In genomic region chr5:136091927-136092326, GRCm38 (mm10) we compare ENCODE assay signal across 24 mouse cellular contexts. TPM values are rescaled to one million over a fixed set of nuclear protein-coding genes. Genes with fewer than 3 reads are reported as not detected.
DNase-seq lines count a peak whose midpoint lies in the region; ATAC-seq and TF ChIP-seq lines count a peak whose summit lies in the region.
"Had no signal": no experiment of that assay in that cellular context is flagged by ENCODE, and none has a peak within 500 bp of the region (broad histone marks: within the 10 kb centered on the region; RNA-seq: fewer than 3 reads in every experiment).

No protein-coding gene starts in this region.

- no peak overlapping the region for H3K4me3 ChIP-seq in myocyte
- H3K4me3 ChIP-seq in lung, postnatal 0 days (ENCODE audit: low read depth, low read length): no peak overlapping the region
- H3K4me3 ChIP-seq: embryonic facial prominence, embryonic 15.5 days; erythroblast, embryonic 14.5 days; forebrain, embryonic 15.5 days; heart, embryonic 10.5 days; hindbrain, embryonic 13.5 days had no signal

- ATAC-seq in lung, postnatal 0 days: no peak
- ATAC-seq: forebrain, embryonic 15.5 days; hindbrain, postnatal 0 days had no signal

- no peak overlapping the region for H3ac ChIP-seq in myocyte (ENCODE audit: control insufficient read depth, insufficient read length)

- TF ChIP-seq EP300 in lung, postnatal 0 days (IDR thresholded peaks at IDR 0.05): no peak

- no peak for TF ChIP-seq CTCF in lung, postnatal 0 days (IDR thresholded peaks at IDR 0.05)

- TF ChIP-seq POLR2A in myocyte (IDR thresholded peaks at IDR 0.05; ENCODE audit: insufficient read length, low read depth): no peak

- no peaks in the 10 kb centered on the region for H3K27me3 ChIP-seq in myocyte (ENCODE audit: control insufficient read depth, insufficient read depth, insufficient read length)
- H3K27me3 ChIP-seq in lung, postnatal 0 days (replicated peaks; ENCODE audit: insufficient read depth, low read length): no peaks in the 10 kb centered on the region
- H3K27me3 ChIP-seq: embryonic facial prominence, embryonic 15.5 days; forebrain, embryonic 15.5 days had no signal

- 52% methylated on average over 5 of the region's 5 CpGs for WGBS in lung, postnatal 0 days

- H3K9ac ChIP-seq in lung, postnatal 0 days (replicated peaks; ENCODE audit: low read depth): no peak overlapping the region
- H3K9ac ChIP-seq: embryonic facial prominence, embryonic 15.5 days; forebrain, embryonic 15.5 days; hindbrain, embryonic 13.5 days had no signal

- DNase-seq in gastrocnemius, adult 18-20 months (ENCODE audit: low spot score): peak; percentile 56
- DNase-seq in gastrocnemius, postnatal 4 days (ENCODE audit: low spot score in 2 of 2): no peak
- DNase-seq in thymus, postnatal 0 days (ENCODE audit: low spot score): peak; percentile 76
- DNase-seq in thymus, postnatal 36 days: peak; percentile 54 to 74
- no peak for DNase-seq in left cerebral cortex, postnatal 10 days (ENCODE audit: extremely low spot score in 1 of 2, low spot score in 2 of 2)
- no peak for DNase-seq in adrenal gland, postnatal 36 days
- no peak for DNase-seq in lung, postnatal 0 days (ENCODE audit: low spot score)
- DNase-seq: adrenal gland, postnatal 10 days; B cell, adult 2 months; cerebellum, adult 18-20 months; cerebellum, adult 9-11 months; embryo, embryonic 11 days; heart, adult 18-20 months; heart, postnatal 10 days; heart, postnatal 4 days had no signal

- no peaks in the 10 kb centered on the region for H3K4me1 ChIP-seq in lung, postnatal 0 days (ENCODE audit: insufficient read depth, low read depth, low read length)
- H3K4me1 ChIP-seq: embryonic facial prominence, embryonic 15.5 days; forebrain, embryonic 15.5 days had no signal

- no peak overlapping the region for H3K27ac ChIP-seq in lung, postnatal 0 days (ENCODE audit: low read length)
- H3K27ac ChIP-seq: embryonic facial prominence, embryonic 15.5 days; forebrain, embryonic 15.5 days; heart, embryonic 10.5 days; hindbrain, embryonic 13.5 days; hindbrain, postnatal 0 days had no signal

- no peaks in the 10 kb centered on the region for H3K36me3 ChIP-seq in myocyte (ENCODE audit: control insufficient read depth, insufficient read depth)
- H3K36me3 ChIP-seq in lung, postnatal 0 days (ENCODE audit: insufficient read depth, low read length): no peaks in the 10 kb centered on the region
- H3K36me3 ChIP-seq: forebrain, embryonic 15.5 days; heart, embryonic 10.5 days; hindbrain, embryonic 13.5 days had no signal

- H3K9me3 ChIP-seq in lung, postnatal 0 days (ENCODE audit: low read length): no peaks in the 10 kb centered on the region
- H3K9me3 ChIP-seq: embryonic facial prominence, embryonic 15.5 days; forebrain, embryonic 15.5 days; heart, embryonic 10.5 days; hindbrain, embryonic 13.5 days had no signal

- H3K79me2 ChIP-seq in myocyte (ENCODE audit: control insufficient read depth, insufficient read depth): no peaks in the 10 kb centered on the region

- intact Hi-C loops in left cerebral cortex, postnatal 10 days (cut with DNase I): no loop called here

- peak overlapping the region; percentile 27 for H3K4me2 ChIP-seq in myocyte (ENCODE audit: low read depth)
- no peak overlapping the region for H3K4me2 ChIP-seq in lung, postnatal 0 days (replicated peaks; ENCODE audit: low read depth, low read length)
- H3K4me2 ChIP-seq: embryonic facial prominence, embryonic 15.5 days; forebrain, embryonic 15.5 days; hindbrain, embryonic 13.5 days had no signal

TF ChIP-seq in myocyte, 11 proteins besides CTCF, POLR2A, EP300 and RAD21:
- no peak for TF ChIP-seq CEBPB (IDR thresholded peaks at IDR 0.05; ENCODE audit: insufficient read depth, poor library complexity, severe bottlenecking)
- no peak for TF ChIP-seq MAX (IDR thresholded peaks at IDR 0.05; ENCODE audit: low read depth)
- no peak for TF ChIP-seq TCF3 (IDR thresholded peaks at IDR 0.05; ENCODE audit: insufficient read length, low read depth)
- peak in 2 of 3 experiments; percentile 24 to 74 for TF ChIP-seq MYOG (IDR thresholded peaks at IDR 0.05; ENCODE audit: control insufficient read depth in 1 of 3, insufficient read depth in 1 of 3, insufficient read length in 2 of 3, low read depth in 2 of 3)
- TF ChIP-seq MYOD1 (IDR thresholded peaks at IDR 0.05; ENCODE audit: control insufficient read depth in 1 of 3, insufficient read length in 2 of 3, low read depth in 2 of 3): peak; percentile 92 to 99 (median 97)
- TF ChIP-seq SRF (IDR thresholded peaks at IDR 0.05; ENCODE audit: control insufficient read depth, insufficient read length, low read depth): no peak
- no peak for TF ChIP-seq POLR2AphosphoS2 (IDR thresholded peaks at IDR 0.05; ENCODE audit: insufficient read length, low read depth)
- no peak for TF ChIP-seq USF1 (IDR thresholded peaks at IDR 0.05; ENCODE audit: low read depth)
- no peak for TF ChIP-seq E2F4 (IDR thresholded peaks at IDR 0.05; ENCODE audit: insufficient read depth)
- no peak for TF ChIP-seq REST (IDR thresholded peaks at IDR 0.05; ENCODE audit: insufficient read depth, insufficient read length)
- peak; percentile 50 for TF ChIP-seq TCF12 (IDR thresholded peaks at IDR 0.05; ENCODE audit: insufficient read depth, poor library complexity, severe bottlenecking)

RNA-seq across cellular contexts. Expression of gene Rasa4, which starts 8.2 kb away (rescaled TPM):
- 10 to 100 TPM; 32.3 to 34.8 TPM for total RNA-seq in gastrocnemius, adult 18-20 months (2021)
- 1 to 10 TPM; 7.4 TPM for total RNA-seq in gastrocnemius, postnatal 4 days (2021)
- 26.9 TPM for polyA plus RNA-seq in myocyte (2012; fragmentation: generic; extraction: Trizol)
- polyA plus RNA-seq in thymus, postnatal 0 days (2015; fragmentation: Nextera tagmentation; extraction: Ambion mirVana): 11.2 and 13.3 TPM in 2 replicates
- 1 to 10 TPM; 6.8 to 7.9 TPM for total RNA-seq in left cerebral cortex, postnatal 10 days (2021)
- 10 to 100 TPM; 11.2 to 11.9 TPM for total RNA-seq in adrenal gland, postnatal 36 days (2021)
- polyA plus RNA-seq in lung, postnatal 0 days (2015; fragmentation: Nextera tagmentation; extraction: Ambion mirVana): 2.0 and 2.8 TPM in 2 replicates

RNA-seq across cellular contexts. Expression of gene Polr2j, which starts 24.5 kb away (rescaled TPM):
- 10 to 100 TPM; 65.1 to 72.1 TPM for total RNA-seq in gastrocnemius, adult 18-20 months (2021)
- 10 to 100 TPM; 81.3 to 86.7 TPM for total RNA-seq in gastrocnemius, postnatal 4 days (2021)
- 139 TPM for polyA plus RNA-seq in myocyte (2012; fragmentation: generic; extraction: Trizol)
- polyA plus RNA-seq in thymus, postnatal 0 days (2015; fragmentation: Nextera tagmentation; extraction: Ambion mirVana): 312 and 321 TPM in 2 replicates
- total RNA-seq in left cerebral cortex, postnatal 10 days (2021): 10 to 100 TPM; 82.2 to 91.6 TPM
- 10 to 100 TPM; 69.3 to 96.9 TPM for total RNA-seq in adrenal gland, postnatal 36 days (2021)
- 175 and 184 TPM in 2 replicates for polyA plus RNA-seq in lung, postnatal 0 days (2015; fragmentation: Nextera tagmentation; extraction: Ambion mirVana)

RNA-seq across cellular contexts. Expression of gene Upk3bl, which starts 37.6 kb away (rescaled TPM):
- not detected for total RNA-seq in gastrocnemius, adult 18-20 months (2021)
- total RNA-seq in gastrocnemius, postnatal 4 days (2021): under 1 TPM; 0.26 to 0.66 TPM
- polyA plus RNA-seq in myocyte (2012; fragmentation: generic; extraction: Trizol): not detected
- polyA plus RNA-seq in thymus, postnatal 0 days (2015; fragmentation: Nextera tagmentation; extraction: Ambion mirVana): 2.1 and 8.2 TPM in 2 replicates
- not detected for total RNA-seq in left cerebral cortex, postnatal 10 days (2021)
- total RNA-seq in adrenal gland, postnatal 36 days (2021): not detected
- 1.1 and 1.2 TPM in 2 replicates for polyA plus RNA-seq in lung, postnatal 0 days (2015; fragmentation: Nextera tagmentation; extraction: Ambion mirVana)
- total RNA-seq: gastrocnemius, adult 8-10 months; heart, adult 18-20 months; heart, postnatal 10 days; heart, postnatal 4 days; hindbrain, postnatal 0 days; MEL had no signal
- polyA plus RNA-seq: erythroblast, embryonic 14.5 days; forebrain, embryonic 15.5 days; hindbrain, embryonic 13.5 days had no signal

RNA-seq across cellular contexts. Expression of gene Lrwd1, which starts 43.9 kb away (rescaled TPM):
- total RNA-seq in gastrocnemius, adult 18-20 months (2021): 1 to 10 TPM; 4.2 to 4.4 TPM
- 10 to 100 TPM; 10.2 to 11.7 TPM for total RNA-seq in gastrocnemius, postnatal 4 days (2021)
- polyA plus RNA-seq in myocyte (2012; fragmentation: generic; extraction: Trizol): 31.7 TPM
- 66.5 and 67.6 TPM in 2 replicates for polyA plus RNA-seq in thymus, postnatal 0 days (2015; fragmentation: Nextera tagmentation; extraction: Ambion mirVana)
- 10 to 100 TPM; 11.7 to 13.2 TPM for total RNA-seq in left cerebral cortex, postnatal 10 days (2021)
- total RNA-seq in adrenal gland, postnatal 36 days (2021): 10 to 100 TPM in 1 of 2 experiments, 1 to 10 TPM in 1; 9.6 to 11.5 TPM
- polyA plus RNA-seq in lung, postnatal 0 days (2015; fragmentation: Nextera tagmentation; extraction: Ambion mirVana): 18.5 and 20.8 TPM in 2 replicates

RNA-seq across cellular contexts. Expression of gene Alkbh4, which starts 44.0 kb away (rescaled TPM):
- 1 to 10 TPM; 3.8 to 4.9 TPM for total RNA-seq in gastrocnemius, adult 18-20 months (2021)
- 1 to 10 TPM; 8.4 to 8.6 TPM for total RNA-seq in gastrocnemius, postnatal 4 days (2021)
- 6.7 TPM for polyA plus RNA-seq in myocyte (2012; fragmentation: generic; extraction: Trizol)
- polyA plus RNA-seq in thymus, postnatal 0 days (2015; fragmentation: Nextera tagmentation; extraction: Ambion mirVana): 38.0 and 38.5 TPM in 2 replicates
- 10 to 100 TPM in 1 of 2 experiments, 1 to 10 TPM in 1; 9.5 to 11.7 TPM for total RNA-seq in left cerebral cortex, postnatal 10 days (2021)
- 1 to 10 TPM; 6.8 to 7.5 TPM for total RNA-seq in adrenal gland, postnatal 36 days (2021)
- 13.5 and 13.9 TPM in 2 replicates for polyA plus RNA-seq in lung, postnatal 0 days (2015; fragmentation: Nextera tagmentation; extraction: Ambion mirVana)

Comparison
In these comparisons a context has a peak if more than half of its experiments do, and no peak if none do; other contexts are left out.
1. DNase-seq: peak in gastrocnemius, adult 18-20 months (single experiment), thymus, postnatal 0 days (single experiment) and thymus, postnatal 36 days (2 of 2); none in gastrocnemius, postnatal 4 days (0 of 2), left cerebral cortex, postnatal 10 days (0 of 2), adrenal gland, postnatal 36 days (0 of 2) and lung, postnatal 0 days (single experiment).